Mouse (Mus musculus) hindbrain, postnatal 0 days (tissue): Measurements from ENCODE around the gene Zgrf1. TPM values are rescaled to one million over a fixed set of nuclear protein-coding genes. Genes with fewer than 3 reads are reported as not detected.

Experiments
- ATAC-seq: fragments of 200-750 bp; cut with Nextera tagmentation; 2 replicates; pipeline ENCODE4 v1.8.0; 2017; ENCODE audit warnings: mild to moderate bottlenecking, moderate TSS enrichment, moderate library complexity
- DNase-seq: peaks from one replicate; pipeline ENCODE4 v3.0.0-alpha.2; 2015; ENCODE audit warnings: low spot score
- H3K27ac ChIP-seq: fragments of 300-500 bp; sonication (generic); 2 replicates; pipeline ENCODE4 v1.5.1; 2014; ENCODE audit warnings: mild to moderate bottlenecking
- H3K27me3 ChIP-seq: fragments of 300-500 bp; sonication (generic); 2 replicates; pipeline ENCODE4 v1.6.1; 2014; ENCODE audit warnings: low read length, mixed read lengths; ENCODE audit not compliant: insufficient read depth
- H3K36me3 ChIP-seq: fragments of 300-500 bp; sonication (generic); 2 replicates; pipeline ENCODE4 v1.6.1; 2014; ENCODE audit warnings: low read length, mixed read lengths; ENCODE audit not compliant: insufficient read depth
- H3K4me1 ChIP-seq: fragments of 300-500 bp; sonication (generic); 2 replicates; pipeline ENCODE4 v1.6.1; 2014; ENCODE audit warnings: antibody characterized with exemption, low read length, mixed read lengths; ENCODE audit not compliant: insufficient read depth
- H3K4me2 ChIP-seq: fragments of 300-500 bp; sonication (generic); 2 replicates; pipeline ENCODE4 v1.6.1; 2014; ENCODE audit warnings: low read depth, mild to moderate bottlenecking, low read length, moderate library complexity, mixed read lengths
- H3K4me3 ChIP-seq: fragments of 300-500 bp; sonication (generic); 2 replicates; pipeline ENCODE4 v1.5.1; 2014; ENCODE audit warnings: low read length
- H3K9ac ChIP-seq: fragments of 300-500 bp; sonication (generic); replicated peaks from 2 replicates; pipeline ENCODE4 v1.6.1; 2014; ENCODE audit warnings: mild to moderate bottlenecking, low read length, moderate library complexity, mixed read lengths
- H3K9me3 ChIP-seq: fragments of 300-500 bp; sonication (generic); 2 replicates; pipeline ENCODE4 v1.6.1; 2016; ENCODE audit warnings: low read length, mixed read lengths
- CTCF ChIP-seq: IDR thresholded peaks from 2 replicates; pipeline ENCODE4 v1.5.1; 2016; ENCODE audit warnings: antibody characterized with exemption, control low read depth, low read depth
- WGBS: fragments of 180-500 bp; shearing (Covaris S2); extraction: QIAGEN DNeasy Blood & Tissue Kit; methylation state at CpG from one replicate; pipeline ENCODE4 v1.1.7; 2014; 5-methylcytosine and 5-hydroxymethylcytosine counted together
- polyA plus RNA-seq: library from polyadenylated mRNA; unstranded; fragments of >200 nt; fragmentation: Nextera tagmentation; extraction: Ambion mirVana; gene quantifications from 2 replicates; pipeline ENCODE4 v1.2.1, GENCODE M21; 2015
- total RNA-seq: library from RNA; depleted of rRNA; stranded (reverse); fragments of >200 nt; gene quantifications from 2 replicates; pipeline ENCODE4 v1.2.3, GENCODE M21; 2014

The Zgrf1 gene
- total and polyA plus RNA-seq, 2 experiments from 2014 or later = 3.0 to 4.0 TPM

GRCm38 (mm10) chr3:127625701-127626399, 72.6 kb downstream of the Zgrf1 start:
- Histone ChIP-seq H3K36me3 (no peaks in the 10 kb centered on the region), H3K4me2 (peak overlapping the region; percentile 46), H3K9me3 (no peaks in the 10 kb centered on the region), H3K27me3 (peaks cover 43% of the 10 kb centered on the region), H3K4me1 (no peaks in the 10 kb centered on the region), H3K9ac (no peak overlapping the region), H3K27ac (no peak overlapping the region), H3K4me3 (peak overlapping the region; percentile 29)
- 2% methylated on average over 28 of the region's 28 CpGs for WGBS
- ATAC-seq (no peak), DNase-seq (no peak)
- TF ChIP-seq CTCF = no peak

- H3K9ac ChIP-seq = no peak overlapping the region
- DNase-seq = no peak
- H3K27me3 ChIP-seq = peaks cover 47% of the 10 kb centered on the region
- WGBS = 8% methylated on average over 3 of the region's 3 CpGs
- no peaks in the 10 kb centered on the region for H3K4me1 ChIP-seq
- no peak for TF ChIP-seq CTCF
- no peak overlapping the region for H3K27ac ChIP-seq
- ATAC-seq = no peak
- H3K9me3 ChIP-seq = no peaks in the 10 kb centered on the region
- H3K4me3 ChIP-seq = no peak overlapping the region
- no peaks in the 10 kb centered on the region for H3K36me3 ChIP-seq
- no peak overlapping the region for H3K4me2 ChIP-seq
Observed at GRCm38 (mm10) chr3:127626524-127626923, 73.2 kb downstream of the Zgrf1 start.

- H3K36me3 ChIP-seq = no peaks in the 10 kb centered on the region
- H3K4me2 ChIP-seq = no peak overlapping the region
- ATAC-seq (no peak), DNase-seq (no peak)
- no peak overlapping the region for H3K9ac ChIP-seq
- WGBS = 2% methylated on average over 28 of the region's 28 CpGs
- no peak for TF ChIP-seq CTCF
- no peaks in the 10 kb centered on the region for H3K9me3 ChIP-seq
- no peak overlapping the region for H3K4me3 ChIP-seq
- no peak overlapping the region for H3K27ac ChIP-seq
- 0 out of 2 replicates have a peak, but pooled peaks cover 1% of the 10 kb centered on the region for H3K4me1 ChIP-seq
- peaks cover 55% of the 10 kb centered on the region for H3K27me3 ChIP-seq
Observed at GRCm38 (mm10) chr3:127627151-127627955, 74.1 kb downstream of the Zgrf1 start.

GRCm38 (mm10) chr3:127627956-127628310, 74.6 kb downstream of the Zgrf1 start:
- H3K36me3 ChIP-seq = no peaks in the 10 kb centered on the region
- DNase-seq (no peak), ATAC-seq (no peak)
- H3K9me3 ChIP-seq = no peaks in the 10 kb centered on the region
- TF ChIP-seq CTCF = no peak
- no peak overlapping the region for H3K4me3 ChIP-seq
- 2% methylated on average over 9 of the region's 9 CpGs for WGBS
- H3K27ac ChIP-seq = no peak overlapping the region
- H3K4me1 ChIP-seq = 0 out of 2 replicates have a peak, but pooled peaks cover 3% of the 10 kb centered on the region
- peaks cover 60% of the 10 kb centered on the region for H3K27me3 ChIP-seq
- H3K4me2 ChIP-seq = no peak overlapping the region
- no peak overlapping the region for H3K9ac ChIP-seq

- Histone ChIP-seq H3K9ac (no peak overlapping the region), H3K4me3 (no peak overlapping the region), H3K4me1 (peaks cover 8% of the 10 kb centered on the region; the same call in 1 of the 2 replicates), H3K36me3 (no peaks in the 10 kb centered on the region), H3K4me2 (no peak overlapping the region), H3K9me3 (no peaks in the 10 kb centered on the region), H3K27ac (no peak overlapping the region), H3K27me3 (peaks cover 65% of the 10 kb centered on the region)
- no peak for TF ChIP-seq CTCF
- WGBS = 6% methylated on average over 37 of the region's 37 CpGs
- DNase-seq (no peak), ATAC-seq (no peak)
Observed at GRCm38 (mm10) chr3:127628311-127629184, 75.3 kb downstream of the Zgrf1 start.

GRCm38 (mm10) chr3:127630190-127630589, 76.9 kb downstream of the Zgrf1 start:
- DNase-seq (no peak), ATAC-seq (no peak)
- Histone ChIP-seq H3K9ac (no peak overlapping the region), H3K9me3 (no peaks in the 10 kb centered on the region), H3K4me3 (no peak overlapping the region), H3K4me1 (peaks cover 10% of the 10 kb centered on the region; the same call in 1 of the 2 replicates), H3K4me2 (no peak overlapping the region), H3K36me3 (no peaks in the 10 kb centered on the region), H3K27ac (no peak overlapping the region), H3K27me3 (peaks cover 74% of the 10 kb centered on the region)
- TF ChIP-seq CTCF = no peak
- 15% methylated on average over 1 of the region's 1 CpGs for WGBS
